Mouse (Mus musculus) liver, embryonic 14.5 days (tissue): ENCODE measurements around the gene Faiml.

Experiments used
- CTCF ChIP-seq: IDR thresholded peaks from 2 replicates; pipeline ENCODE4 v1.5.1; 2016; ENCODE audit warnings: antibody characterized with exemption, low read depth, control low read depth
- EP300 ChIP-seq: IDR thresholded peaks from 2 replicates; pipeline ENCODE4 v1.6.1; 2016; ENCODE audit warnings: antibody characterized with exemption, low read depth

DNA sequence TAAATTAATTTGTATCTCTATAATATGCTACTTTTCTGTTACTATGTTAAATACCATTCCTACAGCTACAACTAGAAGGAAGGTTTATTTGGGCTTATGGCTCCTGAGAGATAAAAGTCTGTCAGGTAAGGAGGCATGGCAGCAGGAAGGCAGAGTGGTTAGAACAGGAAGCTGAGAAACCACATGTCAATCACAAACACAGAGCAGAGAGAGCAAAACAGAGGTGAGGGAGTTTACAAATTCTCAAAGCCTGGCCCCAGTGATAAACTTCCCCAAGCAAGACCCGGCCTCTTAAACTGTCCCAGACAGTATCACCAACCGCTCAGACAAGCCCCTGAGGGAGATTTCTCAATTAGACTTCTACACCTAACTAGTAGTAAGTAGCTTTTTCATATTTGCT is 20.9 kb downstream of the Faiml start:
- no peak for TF ChIP-seq EP300
- no peak for TF ChIP-seq CTCF
